Mouse (Mus musculus): ENCODE results near the gene 4930564D02Rik.

DNA sequence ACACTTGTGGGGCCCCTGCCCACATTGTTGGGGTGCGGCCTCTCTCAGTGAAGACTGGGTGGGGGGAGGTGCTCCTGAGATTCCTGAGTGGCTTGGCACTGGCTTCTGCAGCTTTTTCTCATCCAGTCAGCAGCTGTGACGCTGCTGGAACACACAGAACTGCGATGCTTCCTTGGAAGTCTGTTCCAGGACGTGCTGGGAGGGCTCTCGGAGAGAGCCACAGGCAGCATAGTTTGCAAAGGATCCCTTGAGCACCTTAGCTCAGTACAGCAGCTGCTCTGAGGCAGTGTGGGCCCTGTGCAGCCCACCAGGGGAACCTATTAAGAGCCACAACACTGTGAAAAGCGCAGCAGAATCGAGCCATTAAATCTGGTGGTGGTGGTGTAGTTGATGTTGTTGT, 61.2 kb downstream of the 4930564D02Rik start:
- TF ChIP-seq POLR2AphosphoS2 (IDR thresholded peaks at IDR 0.05; ENCODE audit: insufficient read length, low read depth) (no peak), POLR2A (IDR thresholded peaks at IDR 0.05; ENCODE audit: insufficient read length, low read depth) (no peak), MYOG (IDR thresholded peaks at IDR 0.05; ENCODE audit: control insufficient read depth in 1 of 3, insufficient read depth in 1 of 3, insufficient read length in 2 of 3, low read depth in 2 of 3) (no peak), MYOD1 (IDR thresholded peaks at IDR 0.05; ENCODE audit: control insufficient read depth in 1 of 3, insufficient read length in 2 of 3, low read depth in 2 of 3) (no peak), MAX (IDR thresholded peaks at IDR 0.05; ENCODE audit: low read depth) (no peak), TCF12 (IDR thresholded peaks at IDR 0.05; ENCODE audit: insufficient read depth, poor library complexity, severe bottlenecking) (no peak), SRF (IDR thresholded peaks at IDR 0.05; ENCODE audit: control insufficient read depth, insufficient read length, low read depth) (no peak)

Data from myocyte (in vitro differentiated cells).